Mouse (Mus musculus) spleen, postnatal 36 days (tissue): ENCODE data around the gene Cox7a1.
A peak's percentile ranks its signal among the peaks of the same experiment; 100 is the strongest.

Experiments
- DNase-seq, 2 experiments: peaks; one replicate each; pipeline ENCODE4 v3.0.0; 2022; ENCODE audit warnings: low spot score in 2 of 2, mixed read lengths in 1 of 2

The Cox7a1 gene

DNA sequence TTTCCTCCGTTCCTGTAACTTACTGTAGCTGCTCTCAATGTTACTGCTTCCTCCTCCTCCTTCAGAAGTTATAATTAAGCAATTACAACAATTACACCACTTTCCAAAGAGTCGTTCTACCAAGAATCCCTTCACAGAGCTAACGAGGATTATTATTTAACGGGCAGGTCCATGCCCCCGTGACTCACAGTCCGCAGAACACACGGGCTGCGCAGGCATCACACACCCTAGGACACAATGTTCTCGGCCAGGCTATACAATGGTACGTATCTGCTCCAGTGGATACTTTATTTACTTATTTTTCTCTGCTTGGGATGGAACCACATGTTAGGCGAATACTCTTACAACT lies 36.0 kb downstream of the Cox7a1 start:
- DNase-seq: no peak

DNA sequence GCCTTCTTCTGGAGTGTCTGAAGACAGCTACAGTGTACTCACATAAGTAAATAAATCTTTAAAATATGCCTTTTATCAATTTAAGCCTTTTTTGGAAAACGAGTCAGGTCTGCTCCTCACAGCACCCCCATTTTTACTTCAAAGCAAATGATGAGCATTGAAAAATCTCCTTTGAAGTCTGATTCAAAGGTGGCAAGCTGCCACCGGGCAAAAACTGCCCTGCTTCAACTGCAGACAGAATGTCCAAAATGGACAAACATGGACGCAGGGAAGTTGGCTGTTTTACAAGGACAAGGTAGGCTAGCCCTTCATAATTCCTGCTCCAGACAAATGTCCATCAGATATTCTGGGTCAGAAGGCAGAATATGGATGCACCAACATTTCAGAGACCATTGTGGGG lies 37.5 kb downstream of the Cox7a1 start:
- DNase-seq: no peak

DNA sequence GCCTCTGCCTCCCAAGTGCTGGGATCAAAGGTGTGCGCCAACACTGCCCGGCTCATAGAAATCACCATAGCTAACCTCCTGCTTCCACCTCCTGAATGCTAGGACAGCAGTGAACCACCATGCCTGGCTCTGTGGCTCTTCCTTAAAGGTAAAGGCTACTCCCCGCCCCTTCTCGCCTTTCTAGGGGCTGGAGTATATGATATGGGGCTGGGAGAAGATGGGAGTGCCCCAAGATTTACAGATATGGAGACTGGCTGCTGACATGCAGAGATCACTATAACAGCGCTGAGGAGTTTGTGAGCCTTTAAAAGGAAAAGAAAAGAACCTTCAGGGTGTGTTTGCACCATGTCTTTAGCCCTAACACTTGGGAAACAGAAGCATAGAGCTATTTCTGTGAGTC lies 38.3 kb downstream of the Cox7a1 start:
- DNase-seq: no peak

DNA sequence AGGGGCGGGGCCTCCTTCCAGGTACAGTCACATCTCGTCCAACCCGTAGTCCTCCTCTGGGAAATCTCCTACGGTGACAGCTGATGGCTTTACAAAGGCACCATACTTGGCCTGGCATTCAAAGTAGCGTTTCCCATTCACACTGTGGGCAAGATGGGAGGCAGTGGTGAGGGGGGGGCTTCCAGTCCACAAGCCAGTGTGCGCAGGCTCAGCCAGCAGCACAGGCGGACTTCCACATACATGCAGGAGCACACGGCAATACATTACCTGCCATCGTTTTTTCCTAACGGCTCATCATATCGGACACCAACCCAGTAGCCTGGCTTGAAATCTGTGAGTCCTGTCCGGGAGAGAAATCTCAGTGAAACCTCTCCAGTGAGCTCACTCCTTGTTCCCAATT lies 40.3 kb downstream of the Cox7a1 start:
- DNase-seq: no peak

DNA sequence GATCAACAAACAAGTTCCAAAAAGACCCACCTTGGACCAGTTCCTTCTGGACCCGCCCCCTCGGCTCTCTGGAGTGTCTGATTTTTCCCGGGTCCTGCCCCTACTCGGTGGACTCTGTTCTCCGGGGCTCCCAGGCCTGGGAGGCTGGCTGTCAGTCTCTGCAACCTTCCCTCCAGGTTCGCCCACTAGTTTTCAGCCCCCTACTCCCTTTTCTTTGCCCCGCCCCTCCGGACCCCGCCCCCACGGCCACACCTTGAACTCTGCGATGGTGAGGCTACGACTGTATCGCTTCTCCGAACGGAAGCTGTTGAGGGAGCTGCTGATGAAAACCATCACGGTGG lies 47.4 kb downstream of the Cox7a1 start:
- no peak for DNase-seq

DNA sequence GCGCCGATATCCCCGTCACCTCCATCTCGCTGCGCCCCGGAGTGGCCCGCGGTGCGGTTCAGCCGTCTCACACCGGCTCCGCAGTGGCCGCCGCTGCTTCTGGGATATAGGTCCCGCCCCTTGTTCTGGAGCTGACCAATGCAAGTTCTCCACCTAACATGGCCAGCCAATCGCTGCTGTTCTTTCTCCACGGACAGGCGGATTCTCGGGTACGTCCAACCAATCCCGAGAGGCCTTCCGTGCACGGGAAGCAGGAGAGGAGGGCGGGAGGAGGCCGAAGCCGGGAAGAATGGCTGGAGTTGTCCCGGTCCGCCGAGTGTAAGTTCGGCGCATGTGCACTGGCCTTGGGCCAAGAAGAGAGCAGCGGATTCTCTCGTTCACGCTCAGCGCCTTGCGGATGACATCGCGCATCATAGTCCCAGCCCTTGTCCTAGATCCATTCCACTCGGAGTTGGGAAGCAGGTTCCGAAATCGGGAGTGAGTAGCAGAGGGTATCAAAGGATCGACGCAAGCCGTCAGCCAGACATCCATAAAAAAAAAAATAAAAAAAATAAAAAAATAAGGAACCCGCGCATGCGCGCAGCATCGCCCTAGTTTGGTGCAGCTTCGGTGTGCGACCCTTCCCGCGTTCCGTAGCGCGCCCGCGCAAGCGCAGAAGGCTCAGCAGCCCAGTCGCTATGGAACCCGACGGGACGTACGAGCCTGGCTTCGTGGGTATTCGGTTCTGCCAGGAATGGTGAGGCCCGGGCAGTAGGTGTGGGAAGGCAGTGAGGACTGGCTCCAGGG lies 47.9 kb downstream of the Cox7a1 start, which contains the start of the genes Polr2i and Tbcb:
Polr2i (plus strand) TSS at position 280 of the 786 bp plus-strand sequence.
Tbcb (minus strand) TSS at position 604 of the 786 bp plus-strand sequence.
- DNase-seq: peak; percentile 95 to 96

DNA sequence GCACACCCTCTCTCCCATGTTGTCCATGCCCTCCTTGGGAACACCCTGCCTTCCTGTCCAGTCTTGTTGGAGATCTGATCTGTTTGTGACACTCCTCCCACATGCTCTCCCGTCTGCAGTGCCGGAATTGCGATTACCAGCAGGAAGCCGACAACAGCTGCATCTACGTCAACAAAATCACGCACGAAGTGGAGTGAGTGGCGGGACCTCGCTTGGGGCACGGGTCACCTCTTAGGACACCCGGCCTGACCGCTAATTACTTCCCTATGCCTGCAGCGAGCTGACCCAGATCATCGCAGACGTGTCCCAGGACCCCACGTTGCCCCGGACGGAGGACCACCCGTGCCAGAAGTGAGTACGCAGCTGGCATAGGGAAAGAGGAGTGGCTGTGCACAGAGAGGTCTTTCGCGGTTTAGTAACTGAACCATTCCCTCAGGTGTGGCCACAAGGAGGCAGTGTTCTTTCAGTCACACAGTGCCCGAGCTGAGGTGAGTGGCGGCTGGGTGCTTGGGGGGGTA lies 48.7 kb downstream of the Cox7a1 start:
- DNase-seq: peak; percentile 36 to 55

DNA sequence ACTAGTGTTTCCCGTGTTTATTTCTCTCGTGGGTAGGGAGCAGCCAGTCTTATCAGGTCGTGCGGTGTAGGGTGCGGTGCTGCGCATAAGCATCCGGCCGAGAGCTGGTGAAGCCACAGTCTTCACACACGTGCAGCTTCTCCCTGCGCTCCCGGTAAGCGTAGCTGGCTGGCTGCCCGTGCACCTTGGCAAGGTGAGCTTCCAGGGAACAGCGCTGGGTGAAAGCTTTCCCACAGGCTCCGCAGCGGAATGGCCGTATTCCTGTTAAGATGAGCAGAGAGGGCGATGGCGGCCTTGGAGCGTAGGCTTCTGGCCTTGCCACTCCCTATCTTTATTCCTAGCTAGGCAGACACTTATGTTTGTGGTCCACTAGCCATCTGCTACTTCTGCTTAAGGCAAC lies 49.4 kb downstream of the Cox7a1 start:
- DNase-seq: no peak

DNA sequence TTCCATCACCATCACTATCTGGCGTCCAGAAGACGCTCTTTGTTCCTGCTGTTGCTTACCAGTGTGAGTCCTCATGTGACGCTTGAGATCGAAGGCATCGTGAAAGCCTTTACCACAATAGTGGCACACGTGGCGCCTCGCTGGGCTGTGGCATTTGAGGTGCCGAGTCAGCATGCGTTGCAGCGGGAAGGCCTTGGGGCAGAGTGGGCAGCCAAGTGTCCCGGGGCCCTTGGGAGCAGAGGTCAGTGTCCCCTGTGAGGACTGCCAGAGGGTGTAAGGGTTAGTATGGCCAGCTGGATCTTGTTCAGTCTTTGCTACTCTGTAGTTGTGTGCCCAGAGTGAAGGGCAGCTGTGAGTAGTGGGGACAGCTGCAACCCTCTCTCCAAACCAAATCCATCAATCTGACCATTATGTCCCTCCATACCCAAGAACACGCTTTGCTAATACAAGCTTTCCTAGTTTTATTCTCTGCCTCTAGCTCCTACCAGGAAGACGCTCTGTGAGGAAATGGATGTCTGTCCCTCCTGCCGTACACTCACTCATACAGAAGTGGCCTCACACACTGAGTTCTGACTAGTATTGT lies 50.4 kb downstream of the Cox7a1 start:
- DNase-seq: no peak

DNA sequence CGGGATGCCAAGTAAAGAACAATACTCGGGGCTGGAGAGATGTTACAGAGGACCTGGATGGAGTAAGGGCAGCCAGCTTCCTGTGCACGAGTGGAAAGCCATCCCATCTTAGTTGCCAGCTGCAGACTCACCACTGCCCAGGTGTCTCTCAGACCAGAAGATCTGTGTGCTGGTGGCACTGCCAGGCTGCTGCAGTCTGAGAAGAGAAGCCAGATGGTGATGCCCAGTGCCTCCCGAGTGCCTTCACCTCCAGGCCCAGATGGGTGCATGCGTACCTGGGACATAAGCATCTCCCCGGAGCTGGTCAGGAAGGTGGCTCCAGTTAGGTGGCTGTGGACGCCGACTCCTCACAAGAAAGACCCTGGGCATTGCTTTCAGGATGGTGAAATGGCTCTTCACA lies 51.1 kb downstream of the Cox7a1 start:
- no peak for DNase-seq

DNA sequence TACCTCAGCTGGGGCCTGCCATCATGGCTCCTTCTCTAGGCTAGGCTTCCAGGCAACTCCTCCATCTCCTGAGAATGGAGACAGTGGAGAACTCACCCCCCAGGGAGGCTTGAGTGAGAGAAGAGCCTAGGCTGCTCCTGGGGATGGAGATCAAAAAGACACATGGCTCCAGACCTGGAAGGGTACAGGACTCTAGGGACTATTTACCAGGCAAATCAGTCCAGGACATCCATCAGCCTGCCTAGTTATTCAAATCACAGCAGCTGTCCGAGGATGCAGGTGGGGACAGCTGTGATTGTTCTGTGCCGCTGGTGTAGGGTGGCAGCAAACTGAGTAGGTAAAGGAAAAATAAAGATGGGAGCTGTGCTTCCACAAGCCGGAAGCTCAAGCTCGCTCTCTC lies 51.7 kb downstream of the Cox7a1 start, which contains the start of gene Ovol3:
Ovol3 (minus strand) TSS at position 101 of the 400 bp plus-strand sequence.
- no peak for DNase-seq
